Mouse (Mus musculus): ENCODE results near the gene Nxnl2.

DNA sequence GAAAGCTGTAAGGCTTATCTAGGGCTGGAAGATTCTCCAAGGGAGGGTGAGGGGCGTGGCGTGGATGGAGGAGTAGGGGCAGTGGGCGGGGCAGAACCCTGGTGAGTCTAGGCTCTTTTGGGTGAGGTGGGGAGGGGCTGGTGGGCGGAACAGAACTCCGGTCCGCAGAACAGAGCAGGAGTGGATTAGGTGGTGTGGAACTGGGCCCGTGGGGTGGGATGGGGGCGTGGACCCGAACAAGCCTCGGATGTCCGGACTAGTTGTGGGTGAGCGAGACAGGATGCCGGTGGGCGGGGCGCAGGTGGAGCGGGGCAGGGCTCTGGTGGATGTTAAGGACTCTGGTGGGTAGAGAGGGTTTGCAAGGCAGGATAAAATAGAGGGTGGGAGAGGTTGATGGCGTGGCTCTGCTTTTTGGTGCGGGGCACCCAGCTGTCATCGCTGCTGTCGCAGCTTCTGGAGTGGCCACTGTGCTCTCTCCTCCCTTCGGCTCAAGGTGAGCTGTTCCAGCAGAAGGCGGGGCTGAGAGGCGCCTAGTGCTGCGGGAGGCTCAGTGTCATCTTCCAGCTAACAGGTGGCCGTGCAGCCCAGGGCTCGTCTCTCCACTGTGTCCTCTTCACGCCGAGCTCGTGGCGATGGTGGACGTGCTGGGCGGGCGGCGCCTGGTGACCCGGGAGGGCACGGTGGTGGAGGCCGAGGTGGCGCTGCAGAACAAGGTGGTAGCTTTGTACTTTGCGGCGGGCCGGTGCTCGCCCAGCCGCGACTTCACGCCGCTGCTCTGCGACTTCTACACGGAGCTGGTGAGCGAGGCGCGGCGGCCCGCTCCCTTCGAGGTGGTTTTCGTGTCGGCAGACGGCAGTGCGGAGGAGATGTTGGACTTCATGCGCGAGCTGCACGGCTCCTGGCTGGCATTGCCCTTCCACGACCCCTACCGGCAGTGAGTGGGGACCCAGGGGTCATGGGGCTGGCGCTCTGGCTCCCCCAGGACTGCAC, at the start of gene Nxnl2:
- TF ChIP-seq CTCF (conservative IDR thresholded peaks at IDR 0.05; ENCODE audit: insufficient read depth, insufficient read length, low read depth, low read length) (peak; percentile 59), POLR2A (IDR thresholded peaks at IDR 0.05; ENCODE audit: low read depth, low read length) (no peak)
